Mouse (Mus musculus) midbrain, embryonic 15.5 days (tissue): Measurements from ENCODE around the gene H2afy. TPM values are rescaled to one million over a fixed set of nuclear protein-coding genes. Genes with fewer than 3 reads are reported as not detected.

Source experiments
- ATAC-seq: fragments of 200-750 bp; cut with Nextera tagmentation; replicated peaks from 2 replicates; pipeline ENCODE4 v1.8.0; 2017; ENCODE audit warnings: moderate TSS enrichment
- H3K27ac ChIP-seq: fragments of 300-500 bp; sonication (generic); 2 replicates; pipeline ENCODE4 v1.5.1; 2015; ENCODE audit warnings: mild to moderate bottlenecking, inconsistent platforms
- H3K27me3 ChIP-seq: fragments of 300-500 bp; sonication (generic); replicated peaks from 2 replicates; pipeline ENCODE4 v1.6.1; 2015; ENCODE audit warnings: inconsistent platforms
- H3K36me3 ChIP-seq: fragments of 300-500 bp; sonication (generic); replicated peaks from 2 replicates; pipeline ENCODE4 v1.6.1; 2015; ENCODE audit warnings: inconsistent platforms
- H3K4me1 ChIP-seq: fragments of 300-500 bp; sonication (generic); 2 replicates; pipeline ENCODE4 v1.6.1; 2015; ENCODE audit warnings: inconsistent platforms
- H3K4me2 ChIP-seq: fragments of 300-500 bp; sonication (generic); 2 replicates; pipeline ENCODE4 v1.6.1; 2015; ENCODE audit warnings: inconsistent platforms, mild to moderate bottlenecking, moderate library complexity
- H3K4me3 ChIP-seq: fragments of 300-500 bp; sonication (generic); 2 replicates; pipeline ENCODE4 v1.5.1; 2015; ENCODE audit warnings: mild to moderate bottlenecking, inconsistent platforms
- H3K9ac ChIP-seq: fragments of 300-500 bp; sonication (generic); 2 replicates; pipeline ENCODE4 v1.6.1; 2015; ENCODE audit warnings: mild to moderate bottlenecking, inconsistent platforms
- H3K9me3 ChIP-seq: fragments of 300-500 bp; sonication (generic); 2 replicates; pipeline ENCODE4 v1.6.1; 2016; ENCODE audit warnings: inconsistent platforms
- WGBS: fragments of 180-500 bp; shearing (Covaris S2); methylation state at CpG from one replicate; pipeline ENCODE4 v1.1.7; 2015; ENCODE audit warnings: mixed read lengths; 5-methylcytosine and 5-hydroxymethylcytosine counted together
- polyA plus RNA-seq: library from polyadenylated mRNA; unstranded; fragments of >200 nt; fragmentation: Nextera tagmentation; extraction: Ambion mirVana; gene quantifications from 2 replicates; pipeline ENCODE4 v1.2.1, GENCODE M21; 2015

H2afy gene
- polyA plus RNA-seq, 1 experiment from 2014 or later = 291 TPM

DNA sequence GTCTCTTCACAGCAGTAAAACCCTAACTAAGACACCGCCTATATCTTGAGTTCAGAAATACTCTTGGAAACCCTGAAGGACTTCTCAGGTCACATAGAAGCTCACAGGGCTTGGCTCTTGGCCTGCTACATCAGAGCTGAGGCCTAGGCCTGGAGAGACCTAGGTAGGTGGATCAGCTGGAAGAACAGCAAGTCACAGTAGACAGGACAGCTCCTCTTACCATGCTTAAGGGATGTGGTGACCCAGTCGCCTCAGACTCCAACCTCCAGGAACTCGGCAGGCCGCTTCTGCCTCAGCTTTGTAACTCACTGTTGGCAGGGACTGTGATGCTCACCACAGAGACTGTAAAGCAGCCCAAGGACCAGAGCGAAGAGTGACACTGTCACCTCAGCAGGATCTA is 13.1 kb downstream of the H2afy start:
- H3K27me3 ChIP-seq = no peaks in the 10 kb centered on the region
- H3K9ac ChIP-seq = no peak overlapping the region
- H3K4me2 ChIP-seq = no peak overlapping the region
- 96% methylated on average over 5 of the region's 5 CpGs for WGBS
- H3K9me3 ChIP-seq = no peaks in the 10 kb centered on the region
- peaks cover 29% of the 10 kb centered on the region for H3K36me3 ChIP-seq
- H3K4me1 ChIP-seq = no peaks in the 10 kb centered on the region
- H3K27ac ChIP-seq = no peak overlapping the region
- ATAC-seq = no peak
- no peak overlapping the region for H3K4me3 ChIP-seq

DNA sequence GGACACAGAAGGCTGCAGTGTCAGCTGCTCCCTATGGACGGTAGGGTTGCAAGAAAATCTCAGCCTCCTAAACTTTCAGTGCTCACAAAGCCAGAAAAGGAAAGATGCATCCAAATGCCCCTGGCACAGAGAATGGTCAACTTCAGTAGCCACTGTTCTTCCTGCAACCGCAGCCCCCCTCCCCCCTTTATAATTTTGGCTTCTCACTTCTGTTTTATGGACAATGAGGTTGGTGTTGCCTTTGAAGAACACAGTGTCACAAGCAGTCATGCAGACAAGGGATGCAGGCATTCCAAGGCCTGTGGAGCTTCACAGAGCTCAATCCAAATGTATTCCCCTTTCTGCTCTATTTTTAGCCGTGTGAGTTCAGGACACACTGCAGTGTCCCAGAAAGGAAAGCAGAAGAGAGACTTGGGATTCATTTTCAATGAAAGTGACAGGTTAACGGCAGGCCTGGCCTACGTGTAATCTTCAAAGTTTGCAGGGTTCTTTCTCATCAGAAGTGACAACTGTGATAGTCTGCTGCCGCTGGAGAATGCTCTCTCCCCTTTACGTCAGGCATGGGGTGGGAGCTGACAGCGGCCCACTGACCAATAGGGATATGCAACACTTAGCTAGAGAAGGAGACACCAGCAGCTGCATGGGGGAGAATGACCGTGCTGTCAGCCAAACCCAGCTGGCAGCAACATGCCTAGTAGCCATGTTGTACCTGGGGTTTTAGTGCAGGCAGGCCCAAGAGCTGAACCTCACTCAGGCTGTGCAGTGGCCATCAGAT is 18.0 kb downstream of the H2afy start:
- Histone ChIP-seq H3K4me2 (no peak overlapping the region), H3K4me3 (no peak overlapping the region), H3K27ac (no peak overlapping the region), H3K4me1 (peaks cover 17% of the 10 kb centered on the region), H3K27me3 (no peaks in the 10 kb centered on the region), H3K36me3 (peaks cover 3% of the 10 kb centered on the region; the same call in 1 of the 2 replicates), H3K9me3 (no peaks in the 10 kb centered on the region), H3K9ac (no peak overlapping the region)
- WGBS = 88% methylated on average over 9 of the region's 9 CpGs
- ATAC-seq = no peak

GRCm38 (mm10) chr13:56115906-56116305 is 20.3 kb downstream of the H2afy start:
- Histone ChIP-seq H3K9me3 (no peaks in the 10 kb centered on the region), H3K9ac (no peak overlapping the region), H3K4me3 (no peak overlapping the region), H3K4me1 (peaks cover 33% of the 10 kb centered on the region), H3K27me3 (no peaks in the 10 kb centered on the region), H3K36me3 (no peaks in the 10 kb centered on the region), H3K27ac (no peak overlapping the region; the same call in 1 of the 2 replicates), H3K4me2 (no peak overlapping the region)
- ATAC-seq = no peak
- WGBS = 65% methylated on average over 3 of the region's 3 CpGs

DNA sequence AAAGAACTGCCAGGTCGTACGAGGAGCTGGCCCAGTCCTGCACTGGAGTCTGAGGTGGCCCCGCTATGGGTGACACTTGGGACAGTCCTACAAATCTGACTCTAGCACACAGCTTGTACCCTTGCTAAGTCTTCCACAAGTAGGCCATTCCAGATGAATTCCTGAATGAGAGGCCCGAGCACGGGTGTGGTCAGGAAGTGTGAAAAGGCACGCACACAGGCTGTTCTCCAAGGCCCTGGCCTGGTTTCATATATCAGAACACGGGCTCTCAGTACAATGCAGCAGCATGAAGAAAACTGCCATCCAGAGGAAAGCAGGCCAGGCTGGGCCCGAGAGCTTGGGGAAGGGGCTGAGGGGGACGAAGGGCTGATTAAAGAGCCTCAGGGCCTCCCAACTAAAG is 20.8 kb downstream of the H2afy start:
- Histone ChIP-seq H3K4me3 (no peak overlapping the region), H3K9ac (no peak overlapping the region), H3K27ac (no peak overlapping the region; the same call in 1 of the 2 replicates), H3K4me2 (no peak overlapping the region), H3K27me3 (no peaks in the 10 kb centered on the region), H3K36me3 (no peaks in the 10 kb centered on the region), H3K9me3 (no peaks in the 10 kb centered on the region), H3K4me1 (peaks cover 35% of the 10 kb centered on the region)
- WGBS = 73% methylated on average over 9 of the region's 9 CpGs
- no peak for ATAC-seq

GRCm38 (mm10) chr13:56113431-56114248 is 22.5 kb downstream of the H2afy start:
- H3K4me1 ChIP-seq = peaks cover 51% of the 10 kb centered on the region

GRCm38 (mm10) chr13:56112980-56113379 is 23.2 kb downstream of the H2afy start:
- WGBS = 50% methylated on average over 13 of the region's 13 CpGs
- H3K9ac ChIP-seq = no peak overlapping the region
- H3K27me3 ChIP-seq = no peaks in the 10 kb centered on the region
- H3K4me3 ChIP-seq = no peak overlapping the region
- H3K36me3 ChIP-seq = no peaks in the 10 kb centered on the region
- no peak overlapping the region for H3K4me2 ChIP-seq
- no peaks in the 10 kb centered on the region for H3K9me3 ChIP-seq
- ATAC-seq = no peak
- H3K27ac ChIP-seq = 0 out of 2 replicates have a peak overlapping the region, but pooled peaks have one; percentile 0
- peaks cover 52% of the 10 kb centered on the region for H3K4me1 ChIP-seq

More at GRCm38 (mm10) chr13:56113431-56114248, 22.5 kb downstream of the H2afy start:
- Histone ChIP-seq H3K27me3 (no peaks in the 10 kb centered on the region), H3K4me3 (no peak overlapping the region), H3K4me2 (no peak overlapping the region), H3K27ac (0 out of 2 replicates have a peak overlapping the region, but pooled peaks have one; percentile 0), H3K9me3 (no peaks in the 10 kb centered on the region), H3K36me3 (no peaks in the 10 kb centered on the region), H3K9ac (no peak overlapping the region)
- no peak for ATAC-seq
- WGBS = 77% methylated on average over 19 of the region's 19 CpGs

GRCm38 (mm10) chr13:56112496-56112895 is 23.7 kb downstream of the H2afy start:
- H3K27me3 ChIP-seq = no peaks in the 10 kb centered on the region
- no peaks in the 10 kb centered on the region for H3K9me3 ChIP-seq
- H3K9ac ChIP-seq = no peak overlapping the region
- no peak overlapping the region for H3K4me3 ChIP-seq
- WGBS = 46% methylated on average over 4 of the region's 4 CpGs
- no peak for ATAC-seq
- H3K4me2 ChIP-seq = no peak overlapping the region
- peaks cover 52% of the 10 kb centered on the region for H3K4me1 ChIP-seq
- 0 out of 2 replicates have a peak overlapping the region, but pooled peaks have one; percentile 0 for H3K27ac ChIP-seq
- no peaks in the 10 kb centered on the region for H3K36me3 ChIP-seq

GRCm38 (mm10) chr13:56111601-56112000 is 24.6 kb downstream of the H2afy start:
- Histone ChIP-seq H3K27me3 (no peaks in the 10 kb centered on the region), H3K27ac (no peak overlapping the region), H3K9ac (no peak overlapping the region), H3K9me3 (no peaks in the 10 kb centered on the region), H3K36me3 (no peaks in the 10 kb centered on the region), H3K4me1 (peaks cover 51% of the 10 kb centered on the region), H3K4me2 (no peak overlapping the region), H3K4me3 (no peak overlapping the region)
- WGBS = 79% methylated on average over 6 of the region's 6 CpGs
- no peak for ATAC-seq

DNA sequence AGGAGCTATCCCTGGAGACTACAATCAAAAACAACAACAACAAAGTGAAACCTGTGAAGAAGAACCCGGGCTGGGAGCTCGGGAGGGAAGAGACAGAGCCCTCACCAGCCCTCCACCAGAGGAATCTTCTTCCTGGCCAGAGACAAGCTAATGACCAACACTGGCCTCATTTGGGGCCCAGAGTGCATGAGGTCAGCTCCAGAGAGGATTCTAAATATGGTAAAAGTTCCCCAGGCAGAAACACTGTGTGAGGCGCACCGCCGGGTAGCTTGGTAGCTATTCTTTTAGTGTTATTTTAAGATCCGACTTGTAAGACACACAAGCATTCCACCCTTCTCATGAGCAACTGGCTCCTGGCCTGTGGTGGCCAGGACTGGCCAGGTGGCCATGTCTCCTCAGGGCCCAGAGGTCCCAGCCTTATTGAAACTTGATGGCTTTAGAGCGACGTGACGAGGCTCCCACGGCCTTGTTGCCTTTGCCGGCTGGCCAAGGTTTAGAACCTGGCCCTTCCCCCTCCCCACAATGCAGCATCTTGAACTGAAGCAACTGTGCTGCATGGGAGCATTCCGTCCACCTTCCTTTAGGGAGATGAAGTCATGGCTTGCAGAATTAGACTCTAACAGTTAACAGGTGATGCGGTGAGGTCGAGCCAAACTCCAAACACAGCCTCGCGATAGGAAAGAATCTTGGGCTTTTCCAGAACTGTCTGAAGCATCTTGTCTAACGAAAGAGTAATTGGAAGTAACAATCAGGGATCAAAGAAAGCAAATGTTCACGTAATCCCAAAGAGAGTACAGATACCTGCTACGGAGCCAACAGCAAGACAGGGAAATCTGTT is 25.2 kb downstream of the H2afy start:
- Histone ChIP-seq H3K4me2 (no peak overlapping the region), H3K4me1 (peaks cover 46% of the 10 kb centered on the region), H3K36me3 (no peaks in the 10 kb centered on the region), H3K27ac (no peak overlapping the region), H3K4me3 (no peak overlapping the region), H3K9ac (no peak overlapping the region), H3K27me3 (no peaks in the 10 kb centered on the region), H3K9me3 (no peaks in the 10 kb centered on the region)
- WGBS = 81% methylated on average over 19 of the region's 19 CpGs
- ATAC-seq = no peak

GRCm38 (mm10) chr13:56109703-56110102 is 26.5 kb downstream of the H2afy start:
- Histone ChIP-seq H3K27ac (peak overlapping the region; percentile 53; the same call in 1 of the 2 replicates), H3K9me3 (no peaks in the 10 kb centered on the region), H3K4me3 (no peak overlapping the region), H3K36me3 (no peaks in the 10 kb centered on the region), H3K27me3 (no peaks in the 10 kb centered on the region), H3K9ac (no peak overlapping the region), H3K4me2 (no peak overlapping the region), H3K4me1 (peaks cover 39% of the 10 kb centered on the region)
- 89% methylated on average over 4 of the region's 4 CpGs for WGBS
- ATAC-seq = no peak

GRCm38 (mm10) chr13:56108849-56109519 is 27.2 kb downstream of the H2afy start:
- 69% methylated on average over 17 of the region's 17 CpGs for WGBS
- no peak for ATAC-seq
- H3K27me3 ChIP-seq = no peaks in the 10 kb centered on the region
- H3K9ac ChIP-seq = no peak overlapping the region
- H3K4me1 ChIP-seq = peaks cover 44% of the 10 kb centered on the region
- no peaks in the 10 kb centered on the region for H3K9me3 ChIP-seq
- no peaks in the 10 kb centered on the region for H3K36me3 ChIP-seq
- no peak overlapping the region for H3K4me3 ChIP-seq
- no peak overlapping the region for H3K4me2 ChIP-seq
- peak overlapping the region; percentile 53; the same call in 1 of the 2 replicates for H3K27ac ChIP-seq
